Mouse (Mus musculus) embryo, embryonic 9.5 days (tissue): ENCODE results near the gene Nefh.

Experiments used
- DNase-seq: peaks from one replicate; pipeline ENCODE4 v3.0.0-alpha.2; 2017; ENCODE audit errors: extremely low spot score

The Nefh gene

DNA sequence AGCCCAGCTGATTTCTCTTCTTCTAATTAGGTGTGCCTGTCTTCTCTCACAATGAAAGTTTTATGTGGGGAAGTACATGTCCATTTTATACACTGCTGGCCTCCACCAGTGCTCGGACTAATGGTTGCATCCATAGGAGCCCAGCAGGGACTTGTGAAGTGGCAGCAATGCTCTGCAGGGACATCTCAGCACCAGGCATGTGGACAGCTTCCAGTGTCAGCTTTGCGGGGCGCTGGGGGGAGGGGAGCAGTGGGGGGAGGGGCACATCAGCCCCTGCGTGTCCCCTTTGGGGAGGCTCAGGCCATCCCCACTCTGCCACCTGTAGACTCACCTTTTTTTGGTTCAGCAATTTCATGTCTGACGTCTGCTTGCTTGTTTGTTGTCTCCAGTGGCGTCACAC is 5.5 kb upstream of the Nefh start:
- no peak for DNase-seq

DNA sequence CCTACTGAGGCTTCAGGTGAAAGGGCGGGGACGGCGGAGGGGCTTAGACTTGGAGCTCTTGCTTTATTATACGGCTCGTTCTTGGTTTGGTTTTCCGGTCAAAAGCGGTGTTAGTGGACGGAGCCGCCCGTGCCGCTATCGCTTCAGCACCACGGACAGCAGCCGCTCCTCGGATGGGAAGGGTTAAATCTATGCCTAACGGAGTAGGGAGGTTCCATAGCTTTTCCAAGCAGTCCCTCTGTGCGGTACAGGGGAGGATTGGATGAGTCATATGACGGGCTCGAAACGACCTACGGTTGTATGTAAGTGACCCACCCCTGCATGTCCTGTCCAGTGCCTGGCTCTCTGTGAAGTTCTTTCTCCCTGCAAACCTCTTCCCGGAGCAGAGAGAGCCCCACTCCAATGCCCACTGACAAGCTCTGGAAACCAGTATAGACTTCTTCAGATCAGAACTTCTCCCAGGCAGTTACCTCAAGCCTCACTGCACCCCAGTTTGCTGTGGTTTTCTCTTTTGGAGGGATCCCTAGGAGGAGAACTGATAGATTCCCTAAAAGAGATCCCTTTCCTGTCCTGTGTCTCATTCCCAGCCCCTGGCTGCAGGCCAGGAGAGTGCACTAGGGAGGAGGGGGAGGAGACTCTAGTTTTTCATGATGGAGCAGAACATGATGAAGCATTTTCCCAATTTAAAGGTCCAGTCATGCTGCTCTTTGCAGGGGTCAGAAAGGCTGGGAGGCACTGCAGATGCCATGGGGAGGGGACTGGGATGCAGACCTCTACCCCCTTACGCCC is 1.6 kb upstream of the Nefh start:
- peak; percentile 82 for DNase-seq

DNA sequence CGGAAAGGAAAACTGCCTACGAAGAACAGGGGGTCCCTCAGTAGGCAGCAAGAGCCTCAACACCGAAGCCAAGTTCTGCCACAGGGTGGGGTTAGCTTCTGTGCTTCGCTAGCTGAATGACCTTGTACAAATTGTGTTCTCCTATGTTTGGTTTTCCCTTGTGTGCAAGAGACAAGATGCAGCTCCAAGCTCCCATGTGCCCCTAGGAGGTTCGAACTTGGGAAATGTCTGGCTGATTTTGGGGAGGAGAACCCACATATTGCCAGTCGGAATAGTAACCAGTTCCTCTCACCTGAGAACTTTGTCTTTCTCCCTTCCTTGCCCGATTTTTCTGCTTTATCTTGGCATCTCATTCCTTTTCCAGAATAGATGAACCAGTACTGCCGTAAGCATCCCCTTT is 928 bp upstream of the Nefh start:
- DNase-seq = no peak

DNA sequence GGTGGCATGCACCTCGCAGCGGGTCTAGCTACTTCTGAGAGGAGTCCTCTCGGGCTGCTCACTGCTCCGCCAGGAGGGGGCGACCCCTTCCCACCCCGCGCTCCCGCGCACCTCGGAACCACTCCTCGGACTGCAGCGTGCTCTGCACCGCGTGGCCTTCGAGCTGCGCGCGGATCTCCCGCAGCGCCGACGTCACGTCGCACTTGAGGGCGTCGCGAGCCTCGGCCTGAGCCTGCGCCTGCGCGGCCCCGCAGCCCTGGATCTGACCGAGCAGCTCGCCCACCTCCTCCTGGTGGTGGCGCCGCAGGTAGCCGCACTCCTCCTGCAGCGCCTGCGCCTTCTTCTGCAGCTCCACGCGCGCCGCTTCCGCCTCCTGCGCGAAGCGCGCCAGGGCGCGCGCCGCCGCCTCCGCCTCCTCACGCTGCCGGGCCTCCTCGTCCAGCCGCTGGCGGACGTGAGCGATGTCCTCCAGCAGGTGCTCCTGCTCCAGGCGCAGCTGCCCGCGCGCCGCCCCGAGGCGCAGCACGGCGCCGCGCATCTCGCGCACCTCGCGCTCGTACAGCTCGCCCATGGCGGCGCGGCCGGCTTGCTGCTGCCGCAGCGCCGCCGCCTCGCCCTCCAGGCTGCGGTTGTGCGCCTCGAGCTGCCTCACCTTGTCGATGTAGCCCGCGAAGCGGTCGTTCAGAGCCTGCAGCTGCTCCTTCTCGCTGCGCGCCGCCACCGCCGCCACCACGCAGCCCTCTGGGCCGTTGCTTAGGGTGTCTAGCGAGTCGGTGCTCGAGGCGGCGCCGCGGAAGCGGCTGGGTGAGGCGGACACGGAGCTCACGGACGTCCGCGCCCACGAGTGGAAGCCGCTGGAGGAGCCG is 684 bp downstream of the Nefh start:
- DNase-seq = peak; percentile 51

DNA sequence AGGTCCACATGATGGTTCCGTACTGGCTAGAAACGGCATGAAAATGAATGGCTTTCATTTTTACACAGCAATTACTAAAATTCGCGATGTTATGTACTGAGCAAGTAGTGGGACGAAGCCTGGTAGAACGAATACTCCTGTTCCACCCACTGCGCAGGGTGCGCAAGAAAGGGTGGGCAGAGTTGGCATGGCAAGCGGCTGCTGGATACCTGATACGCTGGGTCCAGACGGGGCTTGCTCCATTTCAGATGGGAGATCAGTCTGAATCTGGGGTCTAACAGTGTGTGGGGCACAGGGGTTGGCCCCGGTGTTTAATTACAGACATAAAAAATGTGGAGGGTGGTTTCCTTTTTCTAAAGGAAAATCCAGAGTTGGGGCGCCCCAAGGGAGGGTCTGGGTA is 1.3 kb downstream of the Nefh start:
- no peak for DNase-seq

DNA sequence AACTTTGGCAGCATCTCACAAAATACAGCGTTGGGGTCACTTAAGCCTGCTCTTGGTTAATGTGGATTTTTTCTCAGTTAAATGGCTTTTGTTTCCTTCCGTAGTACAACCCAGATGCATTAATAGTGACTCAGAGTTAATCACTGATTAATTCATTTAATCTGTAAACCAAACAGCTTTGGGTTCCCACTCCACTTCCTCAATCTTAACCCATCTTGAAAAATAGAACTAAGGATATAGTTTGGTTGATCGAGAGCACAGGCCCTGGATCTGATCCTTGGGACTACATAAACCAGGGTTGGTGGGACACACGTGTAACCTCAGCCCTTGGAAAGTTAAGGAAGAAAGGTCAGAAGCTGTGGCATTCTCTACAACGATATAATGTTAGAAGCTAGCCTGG is 11.6 kb downstream of the Nefh start:
- DNase-seq = no peak

DNA sequence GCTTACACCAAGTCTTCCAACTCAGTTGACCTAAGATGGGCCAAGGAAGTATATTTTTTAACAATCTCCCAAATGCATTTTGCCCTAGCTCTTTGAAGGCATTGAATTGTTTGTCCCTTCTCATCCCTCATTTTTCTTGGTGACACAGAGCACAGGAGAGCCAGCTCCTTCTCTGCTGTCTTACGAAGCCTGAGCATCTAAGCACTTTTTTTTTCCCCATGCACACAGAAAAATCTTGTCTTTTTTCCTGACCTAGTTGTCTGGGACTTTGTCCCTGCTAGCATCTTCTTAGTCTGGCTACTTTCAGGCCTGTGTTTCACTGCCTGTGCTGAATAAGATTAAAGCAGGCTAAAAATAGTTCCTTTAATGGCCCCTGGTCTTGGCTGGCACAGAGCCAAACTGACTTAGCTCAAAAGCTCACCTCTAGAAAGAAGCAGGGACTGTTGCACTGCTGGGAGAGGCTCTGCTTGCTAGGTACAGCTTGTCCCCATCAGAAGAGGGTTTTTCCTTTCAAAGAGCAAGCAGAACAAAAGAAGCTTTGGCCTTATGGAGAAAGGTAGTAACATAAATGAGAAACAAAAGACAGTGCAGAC is 16.8 kb downstream of the Nefh start:
- no peak for DNase-seq

DNA sequence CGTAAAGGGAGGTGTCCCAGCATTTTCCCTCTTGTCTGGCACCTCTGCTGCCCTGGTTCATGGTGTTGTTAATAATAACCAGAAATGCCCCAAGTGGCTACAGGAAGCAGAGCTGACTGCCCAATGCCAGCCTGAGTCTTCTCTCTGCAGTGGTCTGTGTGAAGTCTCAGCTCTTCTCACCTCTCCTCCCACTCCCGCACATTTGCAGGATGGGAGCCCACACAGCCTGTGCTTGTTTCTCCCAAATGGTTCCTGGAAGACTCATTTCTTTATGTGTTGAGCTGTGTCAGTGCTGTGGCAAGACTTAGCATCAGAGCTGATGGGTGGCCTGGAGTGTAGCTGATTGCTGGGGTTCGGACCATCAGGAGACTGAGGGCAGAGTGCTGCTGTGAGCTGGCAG is 20.6 kb downstream of the Nefh start:
- DNase-seq = no peak

DNA sequence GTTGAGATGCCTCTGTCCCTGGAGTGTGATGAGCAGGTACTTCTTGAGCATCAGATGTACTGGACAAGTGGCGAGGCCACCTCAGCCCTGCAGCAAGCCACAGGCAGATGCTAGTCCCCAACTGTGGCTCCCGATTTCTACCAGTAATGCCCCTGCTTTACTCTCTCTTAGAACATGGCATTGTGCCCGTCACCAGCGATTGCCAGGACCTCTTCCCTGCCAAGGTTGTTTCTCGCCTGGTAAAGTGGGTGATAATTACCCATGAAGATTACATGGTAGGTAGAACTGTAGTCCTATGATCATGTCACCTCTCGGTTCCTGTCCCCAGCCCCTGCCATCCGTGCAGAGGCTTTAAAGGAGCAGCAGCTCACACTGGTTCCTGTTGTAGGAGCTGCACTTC is 26.1 kb downstream of the Nefh start:
- DNase-seq = no peak

DNA sequence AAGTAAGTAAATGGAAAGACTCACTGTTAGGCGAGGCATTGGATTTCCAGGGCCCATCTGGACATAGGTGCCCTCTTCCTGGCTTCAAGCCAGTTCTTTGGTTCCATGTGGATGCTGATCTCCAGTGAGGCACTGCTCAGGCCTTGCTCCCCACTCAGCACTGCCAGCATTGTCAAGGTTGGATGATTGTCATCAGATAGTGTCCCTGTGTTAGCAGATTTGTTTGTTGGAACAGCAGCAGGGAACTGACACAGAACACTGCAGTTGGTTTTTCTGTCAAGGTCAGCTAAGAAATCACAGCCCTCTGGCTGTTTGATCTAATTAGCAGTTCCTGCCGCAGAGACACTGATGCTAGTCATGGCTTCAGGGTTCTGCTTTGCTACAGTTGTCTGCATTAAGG is 26.6 kb downstream of the Nefh start:
- DNase-seq = no peak

DNA sequence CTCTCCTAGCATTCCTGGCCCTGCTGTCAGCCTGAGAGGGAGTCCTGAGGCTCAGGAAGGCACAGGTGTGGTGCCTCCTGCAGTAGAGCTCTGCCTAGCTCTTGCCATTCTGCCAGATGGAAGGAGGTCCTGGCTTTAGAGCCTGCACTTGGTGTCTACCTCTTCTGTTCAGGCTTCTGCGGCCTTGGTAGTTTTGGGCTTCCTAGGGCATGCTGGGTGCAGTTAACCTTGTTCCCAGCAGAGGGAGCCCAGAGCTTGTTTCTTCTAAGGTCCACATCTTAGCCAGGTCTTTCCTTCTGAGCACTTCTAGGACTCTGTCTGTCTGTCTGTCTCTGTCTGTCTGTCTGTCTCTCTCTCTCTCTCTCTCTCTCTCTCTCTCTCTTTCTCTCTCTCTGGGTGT is 31.8 kb downstream of the Nefh start:
- peak; percentile 48 for DNase-seq

DNA sequence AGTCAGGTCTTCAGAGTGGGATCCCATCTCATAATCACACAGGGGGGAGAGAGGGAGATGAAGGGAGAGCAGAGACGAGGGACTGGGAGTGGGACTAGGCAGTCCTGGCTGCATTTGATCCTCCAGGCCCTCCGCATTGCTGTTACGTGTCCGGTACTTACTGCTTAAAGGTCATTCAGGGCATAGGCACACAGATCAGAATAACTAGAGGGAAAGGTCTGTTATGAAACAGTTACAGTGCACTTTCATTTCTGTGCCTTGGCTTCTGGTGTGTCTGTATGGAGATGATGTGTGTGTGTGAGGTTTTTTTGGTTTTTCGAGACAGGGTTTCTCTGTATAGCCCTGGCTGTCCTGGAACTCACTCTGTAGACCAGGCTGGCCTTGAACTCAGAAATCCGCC is 41.6 kb downstream of the Nefh start:
- no peak for DNase-seq

DNA sequence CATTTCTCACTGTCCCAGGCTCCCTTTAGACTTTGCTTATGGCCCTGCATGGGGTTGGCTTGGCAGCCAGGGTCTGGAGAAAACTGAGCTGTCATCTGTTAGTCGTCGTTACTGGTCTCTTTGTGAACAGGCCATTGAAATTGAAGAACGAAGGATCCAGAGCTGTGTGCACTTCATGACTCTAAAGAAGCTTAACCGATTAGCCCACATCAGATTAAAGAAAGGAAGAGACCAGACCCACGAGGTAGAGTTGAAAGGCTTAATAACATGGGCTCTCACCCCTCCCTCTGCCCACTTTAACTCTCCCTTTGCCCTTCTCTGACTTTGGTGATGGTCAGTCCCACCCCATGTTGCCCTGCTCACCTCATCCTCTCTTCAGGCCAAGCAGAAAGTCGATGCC is 45.9 kb downstream of the Nefh start:
- DNase-seq = no peak

DNA sequence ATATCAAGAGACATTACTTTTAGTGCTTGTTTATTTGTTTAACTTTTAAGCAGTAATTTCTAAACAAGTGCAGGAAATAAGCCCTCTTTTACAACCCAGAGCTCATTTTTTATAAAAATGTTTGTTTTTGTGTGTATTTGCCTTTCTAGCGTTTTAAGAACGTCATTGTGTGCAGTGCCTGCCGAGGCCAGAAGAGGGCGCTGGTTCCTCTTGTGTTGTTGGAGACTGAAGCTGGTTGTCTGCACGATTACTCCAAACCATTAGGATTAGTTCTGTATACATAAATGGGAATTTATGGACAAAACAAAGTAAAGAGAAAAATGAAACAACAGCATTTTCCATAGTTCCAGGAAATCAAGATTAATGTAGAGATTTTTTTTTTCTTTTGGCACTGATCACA is 47.4 kb downstream of the Nefh start:
- DNase-seq = no peak

DNA sequence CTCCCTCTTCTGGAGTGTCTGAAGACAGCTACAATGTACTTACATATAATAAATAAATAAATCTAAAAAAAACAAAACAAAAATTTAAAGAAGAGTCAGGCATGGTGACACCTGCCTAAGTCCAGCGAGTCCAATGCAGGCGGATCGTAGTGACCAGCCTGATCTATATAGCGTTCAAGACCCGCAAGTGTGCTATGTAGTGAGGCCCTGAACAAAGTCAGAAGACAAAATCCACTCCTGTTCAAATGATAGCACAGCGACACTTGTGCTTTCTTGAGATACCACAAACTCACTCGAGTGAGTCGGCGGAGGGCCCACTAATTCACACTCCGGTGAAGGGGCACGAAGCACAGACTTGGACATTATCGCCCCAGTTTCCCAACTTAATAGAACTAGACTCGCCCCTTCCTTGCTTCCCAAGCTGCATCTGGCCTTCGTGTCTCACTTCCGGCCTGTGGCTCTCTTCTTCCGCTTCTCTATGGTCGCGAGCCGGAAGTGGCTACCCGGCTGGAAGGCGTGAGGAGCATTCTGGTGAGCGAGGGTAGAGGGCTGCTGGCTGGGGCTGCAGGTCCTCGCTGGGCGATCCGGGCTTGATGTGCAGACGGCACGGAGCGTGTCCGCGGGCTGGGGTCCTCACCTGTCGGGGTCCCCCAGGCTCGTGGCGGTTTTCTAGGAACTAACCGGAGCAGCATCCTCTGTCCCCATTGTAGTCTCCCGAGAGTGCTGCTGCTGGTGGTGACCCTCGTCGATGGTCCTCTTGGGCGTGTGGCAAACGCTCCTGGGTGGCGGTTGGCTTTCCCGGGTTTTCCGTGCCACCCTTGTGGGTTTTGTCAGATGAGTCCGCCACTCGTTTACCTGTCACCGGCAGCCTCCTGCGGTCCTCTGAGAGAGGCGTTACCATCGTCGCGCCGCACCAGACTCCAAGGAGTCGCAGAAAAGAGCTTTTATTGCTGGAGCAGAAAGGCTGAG is 52.7 kb downstream of the Nefh start, which contains the start of gene Thoc5:
Thoc5 (plus strand) TSS at position 473 of the 969 bp plus-strand sequence.
- peak; percentile 84 for DNase-seq
